Mouse (Mus musculus) embryonic facial prominence, embryonic 11.5 days (tissue): ENCODE results near the gene Tmem266. TPM values are rescaled to one million over a fixed set of nuclear protein-coding genes. Genes with fewer than 3 reads are reported as not detected.

Experiments used
- ATAC-seq: fragments of 200-750 bp; cut with Nextera tagmentation; replicated peaks from 2 replicates; pipeline ENCODE4 v1.8.0; 2017; ENCODE audit warnings: low read depth; ENCODE audit not compliant: insufficient number of reproducible peaks, low FRiP score, low TSS enrichment
- DNase-seq: peaks from one replicate; pipeline ENCODE4 v3.0.0-alpha.2; 2015; ENCODE audit warnings: low spot score
- H3K27ac ChIP-seq: fragments of 300-500 bp; sonication (generic); replicated peaks from 2 replicates; pipeline ENCODE4 v1.5.1; 2014; ENCODE audit warnings: mild to moderate bottlenecking, low read depth, low read length, control low read depth
- H3K27me3 ChIP-seq: fragments of 300-500 bp; sonication (generic); 2 replicates; pipeline ENCODE4 v1.6.1; 2014; ENCODE audit warnings: mild to moderate bottlenecking, low read length, moderate library complexity, mixed read lengths; ENCODE audit not compliant: control insufficient read depth, insufficient read depth
- H3K36me3 ChIP-seq: fragments of 300-500 bp; sonication (generic); replicated peaks from 2 replicates; pipeline ENCODE4 v1.6.1; 2014; ENCODE audit warnings: low read depth, mild to moderate bottlenecking, low read length, moderate library complexity, mixed read lengths; ENCODE audit not compliant: control insufficient read depth, insufficient read depth
- H3K4me1 ChIP-seq: fragments of 300-500 bp; sonication (generic); 2 replicates; pipeline ENCODE4 v1.6.1; 2014; ENCODE audit warnings: low read length, mixed read lengths; ENCODE audit not compliant: control insufficient read depth, insufficient read depth
- H3K4me2 ChIP-seq: fragments of 300-500 bp; sonication (generic); 2 replicates; pipeline ENCODE4 v1.6.1; 2014; ENCODE audit warnings: low read depth, mild to moderate bottlenecking, control low read depth, low read length, moderate library complexity
- H3K4me3 ChIP-seq: fragments of 300-500 bp; sonication (generic); 2 replicates; pipeline ENCODE4 v1.5.1; 2014; ENCODE audit warnings: low read depth, low read length, control low read depth
- H3K9ac ChIP-seq: fragments of 300-500 bp; sonication (generic); replicated peaks from 2 replicates; pipeline ENCODE4 v1.6.1; 2014; ENCODE audit warnings: mild to moderate bottlenecking, control low read depth, low read length
- H3K9me3 ChIP-seq: fragments of 300-500 bp; sonication (generic); replicated peaks from 2 replicates; pipeline ENCODE4 v1.6.1; 2016; ENCODE audit warnings: mild to moderate bottlenecking, low read length, inconsistent platforms, mixed read lengths; ENCODE audit not compliant: control insufficient read depth
- WGBS: fragments of 180-500 bp; shearing (Covaris S2); extraction: QIAGEN DNeasy Blood & Tissue Kit; methylation state at CpG from one replicate; pipeline ENCODE4 v1.1.7; 2014; 5-methylcytosine and 5-hydroxymethylcytosine counted together
- polyA plus RNA-seq: library from polyadenylated mRNA; unstranded; fragments of >200 nt; fragmentation: Nextera tagmentation; extraction: Ambion mirVana; gene quantifications from 2 replicates; pipeline ENCODE4 v1.2.1, GENCODE M21; 2014

Gene Tmem266
- polyA plus RNA-seq, 1 experiment from 2014 or later = 0.17 TPM

- ATAC-seq (0 out of 2 replicates have a peak, but pooled peaks have one; percentile 36), DNase-seq (peak; percentile 48)
- H3K27me3 ChIP-seq = no peaks in the 10 kb centered on the region
- H3K36me3 ChIP-seq = no peaks in the 10 kb centered on the region
- H3K4me1 ChIP-seq = peaks cover 6% of the 10 kb centered on the region; the same call in 1 of the 2 replicates
- WGBS = 15% methylated on average over 2 of the region's 2 CpGs
- no peak overlapping the region for H3K9ac ChIP-seq
- H3K4me2 ChIP-seq = no peak overlapping the region
- H3K4me3 ChIP-seq = no peak overlapping the region
- no peak overlapping the region for H3K27ac ChIP-seq
- no peaks in the 10 kb centered on the region for H3K9me3 ChIP-seq
These were observed 80.1 kb downstream of the Tmem266 start for GRCm38 (mm10) chr9:55406773-55407172.

- ATAC-seq = no peak
- H3K9me3 ChIP-seq = no peaks in the 10 kb centered on the region
- no peak for DNase-seq
- no peak overlapping the region for H3K4me2 ChIP-seq
- H3K4me3 ChIP-seq = no peak overlapping the region
- no peak overlapping the region for H3K27ac ChIP-seq
- H3K36me3 ChIP-seq = no peaks in the 10 kb centered on the region
- peaks cover 6% of the 10 kb centered on the region; the same call in 1 of the 2 replicates for H3K4me1 ChIP-seq
- H3K27me3 ChIP-seq = no peaks in the 10 kb centered on the region
- 45% methylated on average over 4 of the region's 4 CpGs for WGBS
- H3K9ac ChIP-seq = no peak overlapping the region
These were observed 82.1 kb downstream of the Tmem266 start for GRCm38 (mm10) chr9:55408851-55409250.

GRCm38 (mm10) chr9:55409833-55410232 is 83.1 kb downstream of the Tmem266 start:
- Histone ChIP-seq H3K4me2 (no peak overlapping the region), H3K36me3 (no peaks in the 10 kb centered on the region), H3K4me3 (no peak overlapping the region), H3K27me3 (no peaks in the 10 kb centered on the region), H3K9ac (no peak overlapping the region), H3K9me3 (no peaks in the 10 kb centered on the region), H3K27ac (no peak overlapping the region), H3K4me1 (peaks cover 6% of the 10 kb centered on the region; the same call in 1 of the 2 replicates)
- DNase-seq (no peak), ATAC-seq (no peak)
- 53% methylated on average over 3 of the region's 3 CpGs for WGBS

GRCm38 (mm10) chr9:55410430-55410829 is 83.7 kb downstream of the Tmem266 start:
- ATAC-seq = no peak
- peaks cover 6% of the 10 kb centered on the region; the same call in 1 of the 2 replicates for H3K4me1 ChIP-seq

GRCm38 (mm10) chr9:55411154-55411553 is 84.4 kb downstream of the Tmem266 start:
- H3K4me3 ChIP-seq = no peak overlapping the region
- no peak overlapping the region for H3K4me2 ChIP-seq
- peaks cover 6% of the 10 kb centered on the region; the same call in 1 of the 2 replicates for H3K4me1 ChIP-seq
- no peak for DNase-seq
- no peaks in the 10 kb centered on the region for H3K9me3 ChIP-seq
- no peak for ATAC-seq
- H3K27me3 ChIP-seq = no peaks in the 10 kb centered on the region
- H3K9ac ChIP-seq = no peak overlapping the region
- no peaks in the 10 kb centered on the region for H3K36me3 ChIP-seq
- no peak overlapping the region for H3K27ac ChIP-seq
- WGBS = 26% methylated on average over 6 of the region's 6 CpGs

More at GRCm38 (mm10) chr9:55410430-55410829, 83.7 kb downstream of the Tmem266 start:
- Histone ChIP-seq H3K9ac (no peak overlapping the region), H3K27ac (no peak overlapping the region), H3K4me2 (no peak overlapping the region), H3K36me3 (no peaks in the 10 kb centered on the region), H3K4me3 (no peak overlapping the region), H3K9me3 (no peaks in the 10 kb centered on the region), H3K27me3 (no peaks in the 10 kb centered on the region)
- no peak for DNase-seq
- WGBS = 54% methylated on average over 6 of the region's 6 CpGs

GRCm38 (mm10) chr9:55421786-55422185 is 95.1 kb downstream of the Tmem266 start:
- Histone ChIP-seq H3K27me3 (no peaks in the 10 kb centered on the region), H3K27ac (no peak overlapping the region), H3K4me3 (no peak overlapping the region), H3K36me3 (no peaks in the 10 kb centered on the region), H3K4me2 (no peak overlapping the region), H3K9ac (no peak overlapping the region), H3K4me1 (no peaks in the 10 kb centered on the region; the same call in 1 of the 2 replicates), H3K9me3 (peaks cover 2% of the 10 kb centered on the region)
- DNase-seq = no peak
- no peak for ATAC-seq
- WGBS = 98% methylated on average over 3 of the region's 3 CpGs

GRCm38 (mm10) chr9:55423451-55424424 is 97.0 kb downstream of the Tmem266 start:
- H3K9me3 ChIP-seq = peaks cover 2% of the 10 kb centered on the region
- WGBS = 78% methylated on average over 14 of the region's 14 CpGs
- no peaks in the 10 kb centered on the region for H3K36me3 ChIP-seq
- H3K4me1 ChIP-seq = no peaks in the 10 kb centered on the region; the same call in 1 of the 2 replicates
- no peak overlapping the region for H3K4me2 ChIP-seq
- H3K27ac ChIP-seq = no peak overlapping the region
- no peaks in the 10 kb centered on the region for H3K27me3 ChIP-seq
- DNase-seq = no peak
- H3K4me3 ChIP-seq = no peak overlapping the region
- no peak overlapping the region for H3K9ac ChIP-seq
- no peak for ATAC-seq

- no peaks in the 10 kb centered on the region; the same call in 1 of the 2 replicates for H3K4me1 ChIP-seq
- peaks cover 2% of the 10 kb centered on the region for H3K9me3 ChIP-seq
- no peak overlapping the region for H3K4me3 ChIP-seq
- H3K27me3 ChIP-seq = no peaks in the 10 kb centered on the region
- H3K4me2 ChIP-seq = no peak overlapping the region
- ATAC-seq = no peak
- 29% methylated on average over 7 of the region's 7 CpGs for WGBS
- no peak overlapping the region for H3K9ac ChIP-seq
- H3K27ac ChIP-seq = no peak overlapping the region
- H3K36me3 ChIP-seq = no peaks in the 10 kb centered on the region
- peak; percentile 36 for DNase-seq
These were observed 98.6 kb downstream of the Tmem266 start for GRCm38 (mm10) chr9:55425271-55425810.
